Mouse (Mus musculus) spleen, adult 12 weeks (tissue): Measurements from ENCODE around the gene Fam222a.
A peak's percentile ranks its signal among the peaks of the same experiment; 100 is the strongest.

Source experiments
- DNase-seq: peaks from one replicate; pipeline ENCODE4 v3.0.0; 2022; ENCODE audit warnings: low spot score

Gene Fam222a

DNA sequence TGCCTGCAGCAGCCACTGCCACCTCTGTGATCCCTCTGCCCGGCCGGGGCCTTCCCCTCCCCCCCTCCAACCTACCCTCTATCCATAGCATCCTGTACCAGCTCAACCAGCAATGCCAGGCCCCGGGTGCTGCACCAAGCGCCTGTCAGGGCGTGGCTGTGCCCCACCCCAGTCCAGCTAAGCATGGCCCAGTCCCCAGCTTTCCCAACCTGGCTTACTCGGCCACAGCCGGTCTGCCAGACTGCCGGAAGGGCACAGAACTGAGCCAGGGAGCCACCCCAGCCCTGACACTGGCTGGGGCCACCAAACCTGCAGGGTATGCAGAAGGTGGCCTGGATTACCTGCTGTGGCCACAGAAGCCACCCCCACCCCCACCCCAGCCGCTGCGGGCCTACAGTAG, 43.4 kb downstream of the Fam222a start:
- no peak for DNase-seq

DNA sequence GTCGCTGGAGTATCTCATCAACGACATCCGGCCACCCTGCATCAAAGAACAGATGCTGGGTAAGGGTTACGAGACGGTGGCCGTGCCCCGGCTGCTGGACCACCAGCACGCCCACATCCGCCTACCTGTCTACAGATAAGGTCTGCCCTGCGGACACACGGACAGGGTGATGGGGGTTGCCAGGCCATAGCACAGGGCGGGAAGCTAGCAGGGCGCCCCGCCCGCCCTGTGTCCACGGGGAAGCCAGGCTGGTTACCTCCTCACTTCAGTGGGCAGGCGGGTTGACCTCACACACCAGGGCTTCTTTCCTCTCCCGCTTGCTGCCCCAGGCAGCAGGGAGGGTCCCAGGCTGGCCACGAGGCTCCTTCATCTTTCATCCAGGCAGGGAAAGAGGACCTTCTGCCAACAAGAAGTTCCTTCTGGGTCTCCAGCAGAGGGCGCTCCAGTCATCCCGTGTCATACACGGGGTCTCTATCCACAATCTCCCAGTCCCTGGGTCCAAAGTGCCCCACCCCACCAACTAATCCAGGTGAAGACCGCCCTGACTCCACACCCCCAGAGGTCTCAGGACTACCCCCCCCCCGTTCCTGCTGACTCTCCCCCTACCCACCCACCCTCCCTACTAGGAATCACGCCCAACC, 44.3 kb downstream of the Fam222a start:
- DNase-seq = no peak

DNA sequence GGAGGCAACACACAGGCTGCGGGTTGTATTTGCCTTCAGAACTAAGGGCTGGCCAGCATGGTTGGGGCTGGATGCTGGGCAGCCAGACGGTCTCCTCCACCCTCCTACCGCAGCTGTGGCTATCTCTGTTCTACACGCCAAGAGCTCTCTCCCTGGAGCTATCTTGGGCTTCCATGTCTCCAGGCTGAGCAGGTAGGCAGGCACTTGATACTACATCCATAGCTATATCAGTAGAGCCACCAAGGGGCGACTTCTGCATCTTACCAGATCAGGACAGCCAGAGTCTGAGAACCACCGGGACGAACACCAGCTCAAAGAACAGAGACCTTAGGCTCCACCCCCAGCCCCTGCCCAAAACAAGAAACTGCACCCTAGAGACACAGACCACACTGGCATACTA, 47.0 kb downstream of the Fam222a start:
- no peak for DNase-seq

DNA sequence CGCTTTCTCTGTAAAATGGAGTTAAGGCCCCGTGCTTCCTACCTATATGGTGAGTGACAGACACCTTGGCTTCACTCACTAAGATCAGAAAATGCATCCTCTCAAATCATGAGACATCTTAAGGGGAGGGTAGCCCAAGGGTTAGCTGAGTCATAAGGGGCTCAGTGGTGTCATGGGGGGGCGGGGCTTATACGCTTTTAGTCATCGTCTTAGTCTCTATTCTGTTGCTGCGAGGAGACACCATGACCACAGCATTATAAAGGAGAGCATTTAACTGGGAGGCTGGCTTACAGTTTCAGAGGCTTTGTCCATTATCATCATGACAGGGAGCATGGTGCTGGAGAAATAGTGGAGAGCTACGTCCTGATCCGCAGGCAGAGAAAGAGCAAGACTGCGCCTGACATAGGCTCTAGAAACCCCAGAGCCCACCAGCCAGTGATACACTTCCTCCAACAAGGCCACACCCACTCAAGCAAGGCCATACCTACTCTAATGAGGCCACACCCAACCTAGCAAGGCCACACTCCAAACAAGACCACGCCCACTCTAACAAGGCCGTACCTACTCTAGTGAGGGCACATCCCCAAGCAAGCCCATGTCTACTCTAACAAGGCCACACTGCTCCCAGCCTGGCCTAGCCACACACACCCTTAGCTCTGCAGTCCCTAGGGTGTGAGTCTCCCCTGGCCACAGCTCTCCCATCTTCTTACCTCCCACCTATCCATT, 48.7 kb downstream of the Fam222a start:
- DNase-seq = no peak

DNA sequence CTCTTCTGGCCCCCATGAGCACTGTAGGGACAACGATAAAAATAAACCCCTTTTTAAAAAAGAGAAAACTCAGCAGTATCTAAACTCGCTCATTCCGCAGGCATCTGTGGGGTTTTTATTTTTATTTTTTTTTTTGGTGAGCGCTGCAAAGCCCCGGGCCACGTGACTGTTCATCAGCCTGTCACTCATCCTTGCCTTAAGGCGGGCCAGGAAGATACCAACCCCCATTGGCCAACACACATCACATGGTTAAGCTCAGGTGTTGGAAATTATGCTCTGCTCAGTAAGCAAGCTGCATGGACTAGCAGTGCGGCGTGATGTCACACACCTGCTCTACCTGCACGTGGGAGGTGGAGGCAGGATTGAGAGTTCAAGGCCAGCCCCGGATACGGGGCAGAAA, 50.0 kb downstream of the Fam222a start:
- no peak for DNase-seq

DNA sequence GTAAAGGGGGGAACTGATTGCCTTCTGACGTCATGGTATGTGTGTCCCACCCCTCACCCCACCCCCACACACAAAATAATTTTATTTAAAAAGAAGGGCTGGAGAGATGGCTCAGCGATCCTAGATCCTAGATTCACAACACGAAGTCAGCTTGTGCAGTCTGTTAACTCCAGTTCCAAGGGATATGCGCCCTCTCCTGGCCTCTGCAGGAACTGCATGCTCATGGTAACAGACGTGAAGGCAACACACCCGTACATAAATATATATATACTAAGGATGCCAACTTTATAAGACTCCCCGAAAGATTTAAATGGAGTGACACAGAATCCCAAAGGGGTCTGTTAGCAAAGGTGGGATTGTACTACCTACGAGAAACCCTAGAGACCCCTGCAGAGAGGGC, 51.0 kb downstream of the Fam222a start:
- DNase-seq = peak; percentile 58

DNA sequence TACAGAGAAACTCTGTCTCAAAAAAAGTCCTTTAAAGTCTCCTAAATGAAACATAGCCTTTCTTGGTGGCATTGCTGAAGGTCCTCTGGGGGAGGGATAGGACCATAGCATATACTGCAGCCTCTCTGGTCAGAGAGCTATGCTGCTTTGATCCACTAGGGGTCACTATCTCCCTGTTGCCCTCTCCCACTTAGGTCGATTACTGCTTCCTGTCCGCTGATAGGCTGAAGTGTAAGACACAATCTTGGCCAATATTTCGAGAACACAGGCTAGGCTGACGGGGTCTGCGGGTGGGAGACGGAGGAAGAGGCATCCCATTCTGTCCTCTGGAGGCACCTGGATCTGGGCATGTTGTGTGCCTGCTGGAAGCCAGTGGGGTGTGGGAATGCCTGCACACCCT, 52.5 kb downstream of the Fam222a start:
- DNase-seq = no peak

DNA sequence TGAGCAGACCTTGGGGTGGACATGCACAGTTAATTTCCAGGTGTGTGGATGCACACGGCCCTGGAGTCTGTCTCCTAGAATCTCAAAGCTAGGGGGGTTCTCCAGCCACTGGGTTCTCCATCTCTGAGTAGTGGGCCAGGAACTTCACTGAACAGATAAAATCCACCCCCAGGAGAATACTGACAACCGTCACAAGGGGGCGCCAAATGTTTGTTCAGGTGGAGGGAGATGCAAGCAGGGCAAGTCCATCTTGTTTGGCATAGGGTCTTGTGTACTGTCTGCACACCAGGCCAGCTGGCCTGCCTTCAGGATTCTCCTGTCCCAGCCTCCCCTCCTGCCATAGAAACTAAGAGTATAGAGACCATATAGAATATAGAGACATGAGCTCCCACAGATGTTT, 57.8 kb downstream of the Fam222a start:
- DNase-seq = peak; percentile 37

DNA sequence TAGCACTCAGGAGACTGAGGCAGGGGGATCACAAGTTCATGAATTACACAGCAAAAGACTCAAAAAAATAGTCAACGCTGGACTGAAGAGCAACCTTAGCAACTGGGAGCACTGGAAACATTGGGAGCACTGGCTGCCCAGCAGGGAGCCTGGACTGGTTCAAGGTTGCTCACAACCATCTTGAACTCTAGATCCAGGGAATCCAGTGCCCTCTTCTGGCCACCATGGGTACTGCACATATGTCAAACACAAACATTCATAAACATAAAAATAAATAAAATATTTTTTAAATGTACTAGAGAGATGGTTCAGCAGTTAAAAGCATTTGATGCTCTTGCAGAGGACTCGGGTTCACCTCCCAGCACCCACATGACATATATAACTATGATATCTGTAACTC, 63.5 kb downstream of the Fam222a start:
- peak; percentile 22 for DNase-seq

DNA sequence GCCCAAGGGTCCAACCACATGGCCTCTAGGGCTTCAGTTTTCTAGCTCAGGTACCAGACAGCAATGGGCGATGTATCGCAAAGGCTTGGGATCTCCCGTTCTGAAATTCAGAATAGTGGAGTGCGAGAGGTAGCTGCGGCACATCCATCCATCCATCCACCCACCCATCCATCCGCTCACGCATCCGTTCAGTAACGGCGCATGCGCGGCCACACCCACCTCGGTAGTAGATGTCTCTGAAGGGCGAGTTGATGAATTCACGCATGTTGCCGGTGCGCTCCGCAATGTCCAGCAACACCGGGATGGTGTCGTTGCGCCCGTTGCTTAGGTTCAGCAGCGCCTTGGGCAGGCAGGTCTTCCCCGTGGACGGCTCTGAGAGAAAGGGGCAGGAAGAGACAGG, 68.3 kb downstream of the Fam222a start:
- DNase-seq = no peak

DNA sequence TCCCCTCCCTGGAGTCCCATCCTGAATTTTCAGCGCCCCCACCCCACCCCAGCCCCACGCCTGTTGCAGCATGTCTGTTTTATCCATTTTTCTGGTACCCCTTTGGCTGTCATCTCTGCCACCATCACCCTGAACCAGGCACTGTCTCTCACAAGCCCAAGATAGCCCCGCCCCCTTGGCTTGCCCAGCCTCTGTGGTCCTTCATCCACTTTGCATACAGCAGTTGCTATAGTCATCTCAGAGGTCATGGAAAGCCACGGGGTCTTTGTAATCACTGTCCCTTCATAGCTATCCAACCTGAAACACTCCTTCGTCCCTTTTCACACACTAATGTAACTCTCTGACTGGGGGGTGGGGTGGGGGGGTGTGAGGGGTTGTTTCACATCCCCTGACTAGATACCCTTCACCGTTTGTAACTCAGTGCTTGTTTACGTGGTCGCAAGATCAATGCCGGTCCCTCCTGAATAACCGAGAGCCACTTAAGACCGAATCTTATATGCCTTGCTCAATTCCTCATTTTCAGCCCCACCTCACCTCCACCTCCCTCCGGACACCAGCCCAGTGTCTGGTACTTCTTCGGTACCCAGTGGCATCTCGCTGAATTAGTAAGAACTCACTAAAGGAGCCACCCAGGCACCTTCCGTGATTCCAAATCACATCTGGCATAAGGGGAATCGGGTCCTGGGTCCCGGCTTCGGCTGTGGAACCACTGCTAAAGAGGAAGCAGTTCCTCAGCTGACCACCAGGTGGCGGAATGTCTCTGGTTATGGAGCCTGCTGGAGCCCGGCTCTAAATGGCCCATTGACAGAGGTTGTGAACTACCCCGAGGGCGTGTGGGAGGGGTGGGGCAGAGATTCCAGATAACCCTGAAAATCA, 71.2 kb downstream of the Fam222a start:
- peak; percentile 73 for DNase-seq

DNA sequence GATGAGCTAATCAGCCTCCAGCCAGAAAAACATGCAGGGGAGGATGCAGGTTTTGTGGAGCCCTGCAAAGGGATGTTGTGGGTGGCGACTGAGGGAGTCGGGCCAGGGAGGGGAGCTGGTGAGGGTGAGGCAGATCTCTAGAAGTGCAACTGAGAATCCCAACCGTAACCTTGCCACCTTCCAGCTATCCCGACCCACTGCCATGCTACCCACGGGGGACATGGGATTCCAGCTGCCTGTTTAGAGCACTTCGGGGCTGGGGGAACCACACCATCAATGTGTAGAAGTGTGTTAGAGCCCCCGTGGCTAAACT, 71.8 kb downstream of the Fam222a start:
- no peak for DNase-seq

DNA sequence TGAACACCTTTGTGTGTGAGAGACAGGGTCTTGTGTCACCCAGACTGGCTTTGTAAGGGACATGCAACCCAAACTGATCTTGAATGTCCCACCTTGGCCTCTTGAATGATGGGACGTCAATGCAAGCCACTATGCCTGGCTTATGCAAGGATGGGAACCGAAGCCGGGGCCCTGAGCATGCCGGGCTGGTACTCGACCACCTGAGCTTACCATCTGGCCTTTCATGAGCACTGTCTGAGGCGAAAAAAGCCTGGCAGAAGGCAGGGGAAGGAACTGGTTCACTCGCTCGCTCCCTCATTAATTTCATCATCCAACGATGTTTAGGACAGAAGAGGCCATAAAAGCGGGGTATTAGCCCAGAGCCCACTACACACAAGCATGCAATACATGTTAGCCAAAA, 73.0 kb downstream of the Fam222a start:
- DNase-seq = no peak

DNA sequence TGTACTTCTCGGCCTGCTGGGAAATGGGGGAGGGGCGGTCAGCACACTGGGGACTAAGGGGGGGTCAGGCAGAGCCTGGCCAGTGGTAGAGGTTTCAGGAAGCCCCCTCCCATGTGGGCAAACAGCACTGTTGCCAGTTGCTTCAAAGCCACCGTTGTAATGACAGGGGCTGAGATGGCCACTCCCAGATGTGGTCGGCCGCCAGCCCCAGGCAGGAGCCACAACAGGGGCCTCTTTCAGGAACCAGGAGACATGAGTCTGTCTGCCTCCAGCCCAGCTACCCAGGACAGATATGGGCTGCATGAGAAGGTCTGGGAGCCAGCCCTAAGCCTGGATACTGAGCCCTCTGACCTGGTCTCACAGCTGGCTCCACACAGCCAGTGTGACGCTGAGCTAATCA, 77.1 kb downstream of the Fam222a start:
- no peak for DNase-seq

DNA sequence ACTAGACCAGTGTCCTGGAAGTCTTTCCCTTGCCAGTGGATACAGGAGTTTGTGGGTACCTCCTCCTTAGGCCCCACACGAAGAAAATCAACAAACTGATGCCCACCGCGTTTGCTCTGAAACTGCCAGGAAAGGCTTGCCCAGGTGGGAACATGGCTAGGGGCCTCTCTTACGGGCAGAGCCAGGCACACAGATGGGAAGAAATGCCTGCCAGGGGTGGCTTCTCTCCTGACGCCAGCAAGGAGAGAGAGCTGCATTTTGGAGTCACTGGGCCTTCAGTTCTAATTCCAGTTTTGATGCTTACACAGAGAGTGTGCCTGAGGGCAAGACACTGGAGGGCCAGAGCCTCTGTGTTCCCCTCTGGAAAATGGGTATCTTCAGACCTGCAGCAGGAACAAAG, 78.1 kb downstream of the Fam222a start:
- DNase-seq = no peak

DNA sequence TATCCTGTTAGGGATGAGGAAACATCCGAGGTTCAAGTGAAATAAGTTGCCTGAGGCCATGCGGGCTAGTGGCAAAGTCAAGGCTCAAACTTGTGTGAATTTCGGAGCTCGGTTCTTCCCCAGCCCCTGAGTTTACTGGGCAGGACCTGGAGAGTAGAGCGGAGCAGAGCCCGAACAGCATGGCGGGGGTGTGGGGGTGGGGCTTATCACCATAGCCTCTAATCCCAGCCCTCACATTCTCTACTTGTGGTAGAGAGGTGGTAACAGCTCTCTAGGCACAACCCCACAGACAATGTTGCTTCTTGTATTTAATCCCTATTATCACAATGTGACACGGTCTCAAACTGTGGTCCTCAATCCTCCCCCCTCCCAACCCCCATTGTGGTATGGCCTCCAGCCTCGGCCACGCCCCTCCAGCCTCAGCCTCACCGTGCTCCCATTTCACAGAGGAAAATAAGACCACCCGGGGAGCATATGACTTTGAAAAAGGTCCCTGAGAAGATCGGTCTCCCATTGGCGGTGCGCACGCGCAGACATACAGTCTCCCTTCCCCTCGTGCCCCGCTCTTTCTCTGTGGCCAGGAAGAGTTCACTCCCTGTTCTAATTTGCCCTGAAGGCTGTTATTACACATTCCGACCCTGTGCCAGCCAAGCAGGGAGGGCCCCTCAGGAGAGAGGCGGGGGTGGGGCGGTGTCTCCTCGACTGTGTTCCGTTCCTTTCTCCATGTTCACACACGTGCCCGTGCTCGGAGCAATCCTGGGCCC, 79.6 kb downstream of the Fam222a start:
- no peak for DNase-seq

DNA sequence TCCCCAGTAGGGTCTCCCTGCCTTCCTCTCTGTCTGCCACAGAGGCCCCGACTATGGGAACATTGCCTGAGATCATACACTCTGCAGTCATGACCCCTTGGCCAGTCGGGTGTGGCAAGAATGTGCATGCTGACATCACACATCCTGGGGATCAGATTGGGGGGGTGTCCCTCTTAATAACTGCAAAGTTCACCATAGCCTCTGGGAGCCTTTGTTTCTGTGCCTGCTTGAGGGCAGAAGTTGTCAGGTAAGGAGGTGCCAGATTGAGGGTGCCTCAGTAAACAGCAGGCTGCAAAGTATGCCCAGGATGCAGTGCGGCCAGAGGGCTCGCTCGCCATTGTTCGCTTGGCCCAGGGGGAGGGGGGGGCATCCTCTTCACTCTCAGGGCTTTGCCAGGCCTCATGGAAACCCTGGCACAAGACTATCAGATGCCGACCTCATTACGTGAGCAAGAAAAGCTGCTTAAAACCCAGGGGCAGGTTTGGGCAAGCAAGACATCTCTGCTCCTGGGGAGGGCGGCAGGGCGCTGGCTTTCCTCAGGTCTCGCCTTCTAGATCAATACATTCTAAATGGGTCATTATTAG, 81.0 kb downstream of the Fam222a start:
- no peak for DNase-seq

DNA sequence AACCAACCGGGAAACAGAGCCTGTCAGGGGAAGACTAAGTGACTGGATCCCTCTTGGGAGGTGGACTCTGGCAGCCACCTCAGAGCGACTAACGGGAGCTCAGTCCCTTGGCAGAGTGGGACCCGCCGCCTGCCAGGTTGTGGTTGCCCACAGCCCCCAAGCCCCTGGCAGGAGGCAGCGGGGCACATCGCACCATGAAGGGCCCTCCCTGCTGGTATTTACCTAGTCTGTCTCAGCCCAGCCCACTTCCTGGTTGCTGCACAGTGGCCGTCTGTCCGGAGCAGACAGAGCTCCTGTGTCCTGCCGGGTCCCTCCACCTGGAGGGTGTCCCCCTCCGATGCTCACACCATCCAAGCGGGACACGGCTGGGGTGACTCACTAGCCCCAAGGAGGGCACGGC, 83.2 kb downstream of the Fam222a start:
- DNase-seq = no peak

DNA sequence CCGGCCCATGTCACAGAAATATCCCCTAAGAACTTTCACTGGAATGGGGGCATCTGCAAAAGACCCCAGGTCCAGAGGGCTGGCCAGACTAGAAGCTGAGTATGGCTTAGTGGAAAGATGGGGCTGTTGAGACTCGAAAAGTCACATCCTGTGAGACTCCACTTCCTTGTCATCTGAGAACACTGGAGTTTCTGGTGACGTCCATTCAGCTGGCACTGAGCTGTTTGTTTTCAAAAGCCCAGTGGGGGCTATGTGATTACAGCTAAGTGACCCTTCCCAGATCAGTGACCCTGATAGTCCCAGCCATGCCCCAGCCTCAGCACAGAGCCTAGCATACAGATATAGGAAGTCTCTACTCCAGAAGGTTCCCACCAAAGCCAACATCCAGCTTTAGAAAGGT, 83.6 kb downstream of the Fam222a start:
- DNase-seq = no peak

DNA sequence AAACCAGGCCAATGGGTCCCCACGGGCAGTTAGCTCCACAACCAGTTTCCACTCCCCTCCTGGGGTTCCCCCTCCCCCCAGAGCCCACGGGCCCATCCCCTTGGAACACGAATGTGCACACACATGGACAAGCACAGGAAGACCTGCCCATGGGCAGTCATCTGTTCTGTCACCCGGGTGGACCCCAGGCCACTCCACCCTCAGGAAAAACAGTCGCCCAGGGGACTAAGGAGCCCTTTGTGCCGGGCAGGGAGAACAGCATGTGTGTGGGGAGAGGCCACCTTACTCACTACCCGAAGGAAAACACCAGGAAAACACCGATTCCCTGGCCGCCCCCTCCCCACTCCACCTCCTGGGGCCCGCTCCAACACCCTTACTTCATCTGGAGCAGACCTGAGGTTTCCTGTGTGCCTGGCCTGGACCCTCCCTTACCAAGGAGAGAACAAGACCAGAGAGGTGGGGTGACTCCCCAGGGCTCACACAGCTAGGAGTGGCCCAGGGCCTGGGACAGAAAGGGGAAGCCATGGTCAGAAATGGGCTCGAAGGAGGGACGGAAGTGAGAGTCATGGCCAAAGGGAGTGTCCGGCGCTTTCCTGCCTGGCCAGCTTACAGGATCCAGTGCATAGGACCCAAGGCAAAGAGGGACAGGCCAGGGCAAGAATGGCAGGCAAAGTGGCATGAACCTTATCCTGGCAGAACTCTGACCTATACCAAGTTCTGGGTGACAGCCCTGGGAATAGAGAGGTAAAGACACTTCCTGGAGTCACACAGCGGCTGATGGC, 86.0 kb downstream of the Fam222a start:
- no peak for DNase-seq

DNA sequence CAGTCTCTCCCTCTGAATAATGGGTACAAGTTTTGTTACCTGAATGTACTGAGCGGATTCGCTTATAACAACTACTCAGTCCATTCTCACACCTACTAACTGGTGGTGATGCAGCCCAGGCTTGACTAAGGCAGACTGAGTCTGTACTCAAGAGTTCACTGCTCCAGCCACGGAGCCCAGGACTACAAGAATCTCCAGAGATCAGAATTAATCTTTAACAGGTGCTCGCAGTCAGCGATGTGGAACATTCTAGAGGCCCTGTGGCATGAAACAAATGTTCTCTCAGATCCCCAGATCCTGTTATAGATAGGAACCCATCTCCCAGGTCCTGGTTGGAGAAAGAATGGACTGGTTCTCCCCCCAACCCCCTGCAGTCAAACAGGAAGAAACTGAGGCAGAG, 87.9 kb downstream of the Fam222a start:
- DNase-seq = no peak
